Mouse (Mus musculus): ENCODE measurements around the gene Elavl1.
A peak's percentile ranks its signal among the peaks of the same experiment; 100 is the strongest.

Gene Elavl1

GRCm38 (mm10) chr8:4312104-4312503, 13.1 kb downstream of the Elavl1 start:
- DNase-seq (ENCODE audit: low read depth, low spot score) = no peak
- Histone ChIP-seq H3K36me3 (ENCODE audit: control insufficient read depth, insufficient read depth, low read length, poor library complexity, severe bottlenecking) (peaks cover 7% of the 10 kb centered on the region), H3K27me3 (ENCODE audit: control insufficient read depth, insufficient read depth, low read length, poor library complexity, severe bottlenecking) (no peaks in the 10 kb centered on the region)

GRCm38 (mm10) chr8:4305838-4306237, 19.4 kb downstream of the Elavl1 start:
- Histone ChIP-seq H3K27me3 (ENCODE audit: control insufficient read depth, insufficient read depth, low read length, poor library complexity, severe bottlenecking) (no peaks in the 10 kb centered on the region), H3K36me3 (ENCODE audit: control insufficient read depth, insufficient read depth, low read length, poor library complexity, severe bottlenecking) (peaks cover 9% of the 10 kb centered on the region)
- no peak for DNase-seq (ENCODE audit: low read depth, low spot score)

- no peak for DNase-seq (ENCODE audit: low read depth, low spot score)
- peaks cover 10% of the 10 kb centered on the region for H3K36me3 ChIP-seq (ENCODE audit: control insufficient read depth, insufficient read depth, low read length, poor library complexity, severe bottlenecking)
- no peaks in the 10 kb centered on the region for H3K27me3 ChIP-seq (ENCODE audit: control insufficient read depth, insufficient read depth, low read length, poor library complexity, severe bottlenecking)
Measured at GRCm38 (mm10) chr8:4304124-4304547, 21.1 kb downstream of the Elavl1 start.

GRCm38 (mm10) chr8:4297822-4298221, 27.4 kb downstream of the Elavl1 start:
- no peak for DNase-seq (ENCODE audit: low read depth, low spot score)
- no peaks in the 10 kb centered on the region for H3K27me3 ChIP-seq (ENCODE audit: control insufficient read depth, insufficient read depth, low read length, poor library complexity, severe bottlenecking)
- peaks cover 6% of the 10 kb centered on the region for H3K36me3 ChIP-seq (ENCODE audit: control insufficient read depth, insufficient read depth, low read length, poor library complexity, severe bottlenecking)

GRCm38 (mm10) chr8:4292738-4293137, 32.5 kb downstream of the Elavl1 start:
- Histone ChIP-seq H3K27me3 (ENCODE audit: control insufficient read depth, insufficient read depth, low read length, poor library complexity, severe bottlenecking) (no peaks in the 10 kb centered on the region), H3K36me3 (ENCODE audit: control insufficient read depth, insufficient read depth, low read length, poor library complexity, severe bottlenecking) (peaks cover 2% of the 10 kb centered on the region)
- DNase-seq (ENCODE audit: low read depth, low spot score) = no peak

- Histone ChIP-seq H3K36me3 (ENCODE audit: control insufficient read depth, insufficient read depth, low read length, poor library complexity, severe bottlenecking) (no peaks in the 10 kb centered on the region), H3K27me3 (ENCODE audit: control insufficient read depth, insufficient read depth, low read length, poor library complexity, severe bottlenecking) (no peaks in the 10 kb centered on the region)
- DNase-seq (ENCODE audit: low read depth, low spot score) = no peak
Measured at GRCm38 (mm10) chr8:4276111-4276465, 49.1 kb downstream of the Elavl1 start.

- DNase-seq (ENCODE audit: low read depth, low spot score) = peak; percentile 93
Measured at GRCm38 (mm10) chr8:4275275-4276110, 49.7 kb downstream of the Elavl1 start, which contains the start of gene Timm44. Gene Timm44 (minus strand): TSS chr8:4275913.

GRCm38 (mm10) chr8:4269609-4270008, 55.6 kb downstream of the Elavl1 start:
- Histone ChIP-seq H3K27me3 (ENCODE audit: control insufficient read depth, insufficient read depth, low read length, poor library complexity, severe bottlenecking) (no peaks in the 10 kb centered on the region), H3K36me3 (ENCODE audit: control insufficient read depth, insufficient read depth, low read length, poor library complexity, severe bottlenecking) (peaks cover 21% of the 10 kb centered on the region)
- DNase-seq (ENCODE audit: low read depth, low spot score) = no peak

More at GRCm38 (mm10) chr8:4275275-4276110, 49.7 kb downstream of the Elavl1 start, which contains the start of gene Timm44:
- H3K27me3 ChIP-seq (ENCODE audit: control insufficient read depth, insufficient read depth, low read length, poor library complexity, severe bottlenecking) = no peaks in the 10 kb centered on the region
- H3K36me3 ChIP-seq (ENCODE audit: control insufficient read depth, insufficient read depth, low read length, poor library complexity, severe bottlenecking) = no peaks in the 10 kb centered on the region

GRCm38 (mm10) chr8:4267627-4268026, 57.6 kb downstream of the Elavl1 start:
- Histone ChIP-seq H3K36me3 (ENCODE audit: control insufficient read depth, insufficient read depth, low read length, poor library complexity, severe bottlenecking) (peaks cover 23% of the 10 kb centered on the region), H3K27me3 (ENCODE audit: control insufficient read depth, insufficient read depth, low read length, poor library complexity, severe bottlenecking) (no peaks in the 10 kb centered on the region)
- DNase-seq (ENCODE audit: low read depth, low spot score) = peak; percentile 28

GRCm38 (mm10) chr8:4265160-4265914, 59.9 kb downstream of the Elavl1 start:
- no peaks in the 10 kb centered on the region for H3K27me3 ChIP-seq (ENCODE audit: control insufficient read depth, insufficient read depth, low read length, poor library complexity, severe bottlenecking)
- DNase-seq (ENCODE audit: low read depth, low spot score) = no peak
- peaks cover 24% of the 10 kb centered on the region for H3K36me3 ChIP-seq (ENCODE audit: control insufficient read depth, insufficient read depth, low read length, poor library complexity, severe bottlenecking)

- Histone ChIP-seq H3K36me3 (ENCODE audit: control insufficient read depth, insufficient read depth, low read length, poor library complexity, severe bottlenecking) (peaks cover 14% of the 10 kb centered on the region), H3K27me3 (ENCODE audit: control insufficient read depth, insufficient read depth, low read length, poor library complexity, severe bottlenecking) (no peaks in the 10 kb centered on the region)
- DNase-seq (ENCODE audit: low read depth, low spot score) = no peak
Measured at GRCm38 (mm10) chr8:4263105-4263791, 62.0 kb downstream of the Elavl1 start.

GRCm38 (mm10) chr8:4259805-4260170, 65.4 kb downstream of the Elavl1 start:
- Histone ChIP-seq H3K36me3 (ENCODE audit: control insufficient read depth, insufficient read depth, low read length, poor library complexity, severe bottlenecking) (peaks cover 4% of the 10 kb centered on the region; the same call in 1 of the 2 replicates), H3K27me3 (ENCODE audit: control insufficient read depth, insufficient read depth, low read length, poor library complexity, severe bottlenecking) (no peaks in the 10 kb centered on the region)
- DNase-seq (ENCODE audit: low read depth, low spot score) = no peak

GRCm38 (mm10) chr8:4259125-4259804, 65.9 kb downstream of the Elavl1 start, which contains the start of gene Ctxn1:
Gene Ctxn1 (minus strand): TSS chr8:4259274.
- Histone ChIP-seq H3K36me3 (ENCODE audit: control insufficient read depth, insufficient read depth, low read length, poor library complexity, severe bottlenecking) (peaks cover 4% of the 10 kb centered on the region; the same call in 1 of the 2 replicates), H3K27me3 (ENCODE audit: control insufficient read depth, insufficient read depth, low read length, poor library complexity, severe bottlenecking) (no peaks in the 10 kb centered on the region)
- peak; percentile 89 for DNase-seq (ENCODE audit: low read depth, low spot score)

- Histone ChIP-seq H3K27me3 (ENCODE audit: control insufficient read depth, insufficient read depth, low read length, poor library complexity, severe bottlenecking) (no peaks in the 10 kb centered on the region), H3K36me3 (ENCODE audit: control insufficient read depth, insufficient read depth, low read length, poor library complexity, severe bottlenecking) (peaks cover 4% of the 10 kb centered on the region; the same call in 1 of the 2 replicates)
- DNase-seq (ENCODE audit: low read depth, low spot score) = peak; percentile 27
Measured at GRCm38 (mm10) chr8:4258678-4259077, 66.5 kb downstream of the Elavl1 start.

Measured in splenic B cell, adult 2 months (primary cell).